Mouse (Mus musculus) limb, embryonic 13.5 days (tissue): Measurements from ENCODE around the gene Sod1. TPM values are rescaled to one million over a fixed set of nuclear protein-coding genes. Genes with fewer than 3 reads are reported as not detected.

ENCODE experiments used
- ATAC-seq: fragments of 200-750 bp; cut with Nextera tagmentation; 2 replicates; pipeline ENCODE4 v1.8.0; 2017; ENCODE audit warnings: low read depth, moderate number of reproducible peaks, moderate TSS enrichment; ENCODE audit not compliant: low FRiP score
- H3K27ac ChIP-seq: fragments of 300-500 bp; sonication (generic); 2 replicates; pipeline ENCODE4 v1.5.1; 2015; ENCODE audit warnings: inconsistent platforms, mild to moderate bottlenecking, moderate library complexity
- H3K27me3 ChIP-seq: fragments of 300-500 bp; sonication (generic); 2 replicates; pipeline ENCODE4 v1.6.1; 2015; ENCODE audit warnings: mild to moderate bottlenecking, inconsistent platforms
- H3K36me3 ChIP-seq: fragments of 300-500 bp; sonication (generic); 2 replicates; pipeline ENCODE4 v1.6.1; 2015; ENCODE audit warnings: inconsistent platforms, mild to moderate bottlenecking, moderate library complexity
- H3K4me1 ChIP-seq: fragments of 300-500 bp; sonication (generic); 2 replicates; pipeline ENCODE4 v1.6.1; 2015; ENCODE audit warnings: inconsistent platforms
- H3K4me2 ChIP-seq: fragments of 300-500 bp; sonication (generic); replicated peaks from 2 replicates; pipeline ENCODE4 v1.6.1; 2015; ENCODE audit warnings: inconsistent platforms, mild to moderate bottlenecking, moderate library complexity
- H3K4me3 ChIP-seq: fragments of 300-500 bp; sonication (generic); 2 replicates; pipeline ENCODE4 v1.5.1; 2015; ENCODE audit warnings: moderate library complexity, mild to moderate bottlenecking, inconsistent platforms
- H3K9ac ChIP-seq: fragments of 300-500 bp; sonication (generic); 2 replicates; pipeline ENCODE4 v1.6.1; 2015; ENCODE audit warnings: mild to moderate bottlenecking, inconsistent platforms
- H3K9me3 ChIP-seq: fragments of 300-500 bp; sonication (generic); 2 replicates; pipeline ENCODE4 v1.6.1; 2016; ENCODE audit warnings: inconsistent platforms
- WGBS: fragments of 180-500 bp; shearing (Covaris S2); methylation state at CpG from one replicate; pipeline ENCODE4 v1.1.7; 2015; 5-methylcytosine and 5-hydroxymethylcytosine counted together
- polyA plus RNA-seq: library from polyadenylated mRNA; unstranded; fragments of >200 nt; fragmentation: Nextera tagmentation; extraction: Ambion mirVana; gene quantifications from 2 replicates; pipeline ENCODE4 v1.2.1, GENCODE M21; 2015

Sod1 gene
- polyA plus RNA-seq, result 1,085 and 1,159 TPM in 2 replicates

DNA sequence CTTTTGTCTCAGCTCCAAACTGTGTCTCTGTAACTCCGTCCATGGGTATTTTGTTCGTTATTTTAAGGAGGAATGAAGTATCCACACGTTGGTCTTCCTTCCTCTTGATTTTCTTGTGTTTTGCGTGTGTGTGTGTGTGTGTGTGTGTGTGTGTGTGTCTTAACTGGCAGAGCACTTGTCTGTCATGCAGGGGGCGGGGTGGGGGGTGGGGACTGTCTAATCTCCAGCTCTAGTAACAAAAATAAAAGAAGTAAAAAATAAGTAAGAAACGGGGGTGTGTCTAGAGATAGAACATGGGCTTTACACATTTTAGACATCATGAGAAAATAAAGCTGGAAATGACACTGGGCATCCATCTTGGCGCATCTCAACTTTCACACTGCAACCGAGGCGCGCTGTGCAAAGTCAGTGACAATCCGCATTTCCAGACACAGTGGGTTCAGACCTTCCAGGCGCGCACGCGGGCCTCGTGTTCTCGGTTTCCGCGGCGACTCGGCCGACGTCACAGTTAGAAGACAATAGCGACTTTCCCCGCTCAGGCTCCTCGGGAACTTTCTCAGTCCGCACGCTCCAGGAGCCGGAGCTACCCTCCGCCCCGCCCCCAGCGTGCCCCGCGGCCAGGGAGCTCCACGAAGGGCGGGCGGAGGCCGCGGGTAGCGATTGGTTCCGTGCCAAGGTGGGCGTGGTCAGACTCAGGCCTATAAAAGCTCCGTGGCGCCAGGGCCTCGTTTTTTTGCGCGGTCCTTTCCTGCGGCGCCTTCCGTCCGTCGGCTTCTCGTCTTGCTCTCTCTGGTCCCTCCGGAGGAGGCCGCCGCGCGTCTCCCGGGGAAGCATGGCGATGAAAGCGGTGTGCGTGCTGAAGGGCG is at the start of gene Sod1:
Gene Sod1 (plus strand): TSS at position 729 of the 866 bp plus-strand sequence.
- ATAC-seq, result peak; percentile 96
- Histone ChIP-seq H3K4me3 (peak within 1 kb of the TSS; percentile 96), H3K4me1 (peaks cover 21% of the 10 kb centered on the region), H3K9me3 (no peaks in the 10 kb centered on the region), H3K27ac (peak within 1 kb of the TSS; percentile 85), H3K4me2 (peak within 1 kb of the TSS; percentile 88), H3K36me3 (peaks cover 20% of the 10 kb centered on the region), H3K27me3 (no peaks in the 10 kb centered on the region), H3K9ac (peak within 1 kb of the TSS; percentile 90)
- WGBS, result 2% methylated on average over 62 of the region's 63 CpGs

DNA sequence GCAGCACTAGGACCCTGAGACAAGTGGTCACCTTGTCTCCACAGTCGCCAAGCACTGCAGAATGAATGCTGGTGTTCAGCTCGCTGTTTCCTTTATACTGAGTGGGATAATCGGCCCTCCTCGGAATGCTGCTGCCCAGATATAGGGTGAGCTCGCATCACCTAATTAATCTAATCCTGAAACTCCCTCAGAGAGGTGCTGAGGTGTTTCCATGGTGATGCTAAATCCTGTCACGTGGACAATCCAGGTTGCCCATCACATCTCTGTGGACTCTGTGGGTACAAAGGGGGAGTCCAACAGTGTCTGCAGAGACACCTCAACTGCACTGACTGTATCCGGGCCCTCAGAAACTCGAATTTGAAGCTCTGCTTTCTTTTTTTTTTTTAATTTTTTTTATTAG is 49.1 kb upstream of the Sod1 start:
- no peaks in the 10 kb centered on the region for H3K36me3 ChIP-seq
- 54% methylated on average over 8 of the region's 8 CpGs for WGBS

GRCm38 (mm10) chr16:90176472-90176871 is 44.1 kb upstream of the Sod1 start:
- ATAC-seq, result peak; percentile 36; the same call in 1 of the 2 replicates
- 58% methylated on average over 10 of the region's 10 CpGs for WGBS

More for the DNA sequence above, 49.1 kb upstream of the Sod1 start:
- H3K9me3 ChIP-seq, result no peaks in the 10 kb centered on the region
- H3K4me3 ChIP-seq, result no peak overlapping the region
- no peak for ATAC-seq
- no peaks in the 10 kb centered on the region for H3K27me3 ChIP-seq
- no peaks in the 10 kb centered on the region for H3K4me1 ChIP-seq
- H3K4me2 ChIP-seq, result no peak overlapping the region
- H3K27ac ChIP-seq, result no peak overlapping the region
- no peak overlapping the region for H3K9ac ChIP-seq

GRCm38 (mm10) chr16:90177425-90177824 is 43.1 kb upstream of the Sod1 start:
- H3K27me3 ChIP-seq, result no peaks in the 10 kb centered on the region
- H3K9ac ChIP-seq, result no peak overlapping the region
- ATAC-seq, result no peak
- H3K4me2 ChIP-seq, result no peak overlapping the region
- no peak overlapping the region for H3K4me3 ChIP-seq
- no peak overlapping the region for H3K27ac ChIP-seq
- 77% methylated on average over 8 of the region's 8 CpGs for WGBS
- H3K9me3 ChIP-seq, result no peaks in the 10 kb centered on the region
- H3K36me3 ChIP-seq, result no peaks in the 10 kb centered on the region
- H3K4me1 ChIP-seq, result no peaks in the 10 kb centered on the region

More at GRCm38 (mm10) chr16:90176472-90176871, 44.1 kb upstream of the Sod1 start:
- Histone ChIP-seq H3K27ac (no peak overlapping the region), H3K36me3 (no peaks in the 10 kb centered on the region), H3K27me3 (no peaks in the 10 kb centered on the region), H3K4me1 (no peaks in the 10 kb centered on the region), H3K4me2 (no peak overlapping the region), H3K9ac (no peak overlapping the region), H3K4me3 (no peak overlapping the region), H3K9me3 (no peaks in the 10 kb centered on the region)

- Histone ChIP-seq H3K9me3 (no peaks in the 10 kb centered on the region), H3K4me3 (no peak overlapping the region), H3K36me3 (no peaks in the 10 kb centered on the region), H3K27ac (no peak overlapping the region), H3K9ac (no peak overlapping the region), H3K4me1 (no peaks in the 10 kb centered on the region), H3K27me3 (no peaks in the 10 kb centered on the region), H3K4me2 (no peak overlapping the region)
- WGBS, result 90% methylated on average over 3 of the region's 3 CpGs
- no peak for ATAC-seq
Observed at GRCm38 (mm10) chr16:90178404-90178803, 42.1 kb upstream of the Sod1 start.

- Histone ChIP-seq H3K36me3 (no peaks in the 10 kb centered on the region), H3K27me3 (no peaks in the 10 kb centered on the region), H3K4me1 (no peaks in the 10 kb centered on the region), H3K9ac (no peak overlapping the region), H3K4me2 (no peak overlapping the region), H3K27ac (no peak overlapping the region), H3K9me3 (no peaks in the 10 kb centered on the region), H3K4me3 (no peak overlapping the region)
- WGBS, result 82% methylated on average over 5 of the region's 5 CpGs
- no peak for ATAC-seq
Observed at GRCm38 (mm10) chr16:90179892-90180291, 40.7 kb upstream of the Sod1 start.

DNA sequence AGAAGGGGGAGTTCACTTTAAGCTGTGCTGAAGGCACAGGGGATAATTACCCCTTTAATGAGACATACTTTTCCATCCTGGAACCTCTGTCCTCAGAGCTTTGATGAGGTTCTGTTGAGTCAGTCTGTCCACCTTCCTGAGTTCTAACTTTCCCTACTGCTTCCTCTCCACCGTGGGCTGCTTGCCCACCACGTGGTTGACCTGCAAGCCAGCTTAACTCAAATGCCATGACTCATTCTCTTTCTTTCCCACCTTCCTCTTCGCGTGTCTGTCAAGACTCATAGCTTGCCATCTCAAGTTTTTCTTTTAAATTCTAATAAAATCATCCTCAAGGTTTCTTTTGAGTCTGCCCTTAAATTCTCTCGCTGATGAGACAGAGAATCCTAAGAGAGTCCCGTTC is 39.6 kb upstream of the Sod1 start:
- WGBS, result 83% methylated on average over 6 of the region's 6 CpGs
- no peaks in the 10 kb centered on the region for H3K9me3 ChIP-seq
- no peak for ATAC-seq
- H3K4me2 ChIP-seq, result no peak overlapping the region
- H3K27ac ChIP-seq, result no peak overlapping the region
- no peak overlapping the region for H3K9ac ChIP-seq
- no peaks in the 10 kb centered on the region for H3K4me1 ChIP-seq
- no peak overlapping the region for H3K4me3 ChIP-seq
- H3K27me3 ChIP-seq, result no peaks in the 10 kb centered on the region
- no peaks in the 10 kb centered on the region for H3K36me3 ChIP-seq

- H3K36me3 ChIP-seq, result no peaks in the 10 kb centered on the region
- H3K9ac ChIP-seq, result no peak overlapping the region
- no peaks in the 10 kb centered on the region for H3K4me1 ChIP-seq
- ATAC-seq, result no peak
- no peaks in the 10 kb centered on the region for H3K27me3 ChIP-seq
- no peak overlapping the region for H3K27ac ChIP-seq
- H3K9me3 ChIP-seq, result no peaks in the 10 kb centered on the region
- no peak overlapping the region for H3K4me2 ChIP-seq
- H3K4me3 ChIP-seq, result no peak overlapping the region
- 86% methylated on average over 8 of the region's 8 CpGs for WGBS
Observed at GRCm38 (mm10) chr16:90181673-90182072, 38.9 kb upstream of the Sod1 start.

GRCm38 (mm10) chr16:90184135-90184534 is 36.4 kb upstream of the Sod1 start:
- 81% methylated on average over 6 of the region's 6 CpGs for WGBS

DNA sequence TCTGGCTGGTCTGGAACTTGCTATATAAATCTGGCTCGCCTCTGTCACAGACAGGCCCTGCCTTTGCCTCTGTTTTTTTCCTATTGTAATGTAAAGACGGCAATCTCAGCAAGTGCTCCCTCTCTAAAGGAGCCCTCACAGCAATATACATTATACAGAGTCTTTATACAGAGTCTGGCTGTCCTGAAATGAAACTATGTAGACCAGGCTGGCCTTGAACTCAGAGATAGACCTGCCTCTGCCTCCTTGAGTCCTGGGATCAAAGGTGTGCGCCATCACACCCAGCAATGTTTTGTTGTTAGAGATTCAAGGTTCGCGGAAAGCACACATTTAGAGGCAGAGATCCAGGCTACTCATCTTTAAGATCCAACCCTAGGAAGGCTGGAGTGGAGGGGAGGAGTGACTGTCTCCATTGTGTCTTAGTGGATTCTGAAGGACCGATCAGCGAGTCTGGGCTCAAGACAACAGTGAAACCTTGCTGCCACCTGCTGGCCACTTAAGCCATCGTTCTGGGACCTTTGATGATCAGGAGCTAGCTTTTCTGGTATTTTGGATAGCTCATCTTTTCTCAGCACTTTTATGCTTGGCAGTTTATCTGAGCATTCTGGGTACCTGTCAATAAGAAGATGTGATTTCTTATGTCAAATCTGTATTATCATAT is 34.5 kb upstream of the Sod1 start:
- WGBS, result 43% methylated on average over 8 of the region's 8 CpGs
- H3K36me3 ChIP-seq, result no peaks in the 10 kb centered on the region
- no peak overlapping the region for H3K4me3 ChIP-seq
- ATAC-seq, result peak; percentile 55
- no peaks in the 10 kb centered on the region for H3K27me3 ChIP-seq
- H3K4me1 ChIP-seq, result 0 out of 2 replicates have a peak, but pooled peaks cover 4% of the 10 kb centered on the region
- H3K9me3 ChIP-seq, result no peaks in the 10 kb centered on the region
- no peak overlapping the region for H3K9ac ChIP-seq
- no peak overlapping the region for H3K27ac ChIP-seq
- no peak overlapping the region for H3K4me2 ChIP-seq

More at GRCm38 (mm10) chr16:90184135-90184534, 36.4 kb upstream of the Sod1 start:
- H3K36me3 ChIP-seq, result no peaks in the 10 kb centered on the region
- no peaks in the 10 kb centered on the region for H3K9me3 ChIP-seq
- H3K27me3 ChIP-seq, result no peaks in the 10 kb centered on the region
- H3K4me3 ChIP-seq, result no peak overlapping the region
- no peak for ATAC-seq
- no peak overlapping the region for H3K4me2 ChIP-seq
- H3K4me1 ChIP-seq, result 0 out of 2 replicates have a peak, but pooled peaks cover 4% of the 10 kb centered on the region
- no peak overlapping the region for H3K9ac ChIP-seq
- no peak overlapping the region for H3K27ac ChIP-seq

- no peak overlapping the region for H3K27ac ChIP-seq
- no peak; the same call in 1 of the 2 replicates for ATAC-seq
- no peak overlapping the region for H3K9ac ChIP-seq
- no peak overlapping the region for H3K4me2 ChIP-seq
- H3K27me3 ChIP-seq, result no peaks in the 10 kb centered on the region
- no peaks in the 10 kb centered on the region for H3K36me3 ChIP-seq
- 0 out of 2 replicates have a peak, but pooled peaks cover 4% of the 10 kb centered on the region for H3K4me1 ChIP-seq
- H3K9me3 ChIP-seq, result no peaks in the 10 kb centered on the region
- WGBS, result 17% methylated on average over 13 of the region's 13 CpGs
- H3K4me3 ChIP-seq, result no peak overlapping the region
Observed at GRCm38 (mm10) chr16:90187453-90187852, 33.1 kb upstream of the Sod1 start.

DNA sequence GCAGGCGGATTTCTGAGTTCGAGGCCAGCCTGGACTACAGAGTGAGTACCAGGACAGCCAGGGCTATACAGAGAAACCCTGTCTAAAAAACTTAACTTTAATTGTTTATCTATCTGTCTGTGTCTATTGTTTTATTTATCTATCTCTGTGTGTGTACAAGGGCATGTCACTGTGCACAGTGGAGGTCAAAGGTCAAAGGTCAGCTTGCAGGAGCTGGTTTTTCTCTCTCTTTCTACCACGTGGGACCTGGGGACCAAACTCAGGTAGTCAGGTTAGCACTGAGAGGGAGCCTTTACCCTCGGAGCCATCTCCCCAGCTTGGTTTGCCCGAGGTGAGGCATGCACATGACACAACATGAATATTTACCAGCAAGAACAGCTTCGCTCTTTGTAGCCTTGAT is 29.3 kb upstream of the Sod1 start:
- H3K9me3 ChIP-seq, result no peaks in the 10 kb centered on the region
- H3K4me1 ChIP-seq, result 0 out of 2 replicates have a peak, but pooled peaks cover 4% of the 10 kb centered on the region
- H3K4me3 ChIP-seq, result no peak overlapping the region
- H3K9ac ChIP-seq, result no peak overlapping the region
- no peak overlapping the region for H3K4me2 ChIP-seq
- H3K27me3 ChIP-seq, result no peaks in the 10 kb centered on the region
- H3K36me3 ChIP-seq, result no peaks in the 10 kb centered on the region
- no peak overlapping the region for H3K27ac ChIP-seq
- WGBS, result 75% methylated on average over 6 of the region's 6 CpGs
- ATAC-seq, result no peak
